Mouse (Mus musculus) cerebral cortex, adult 2 months (tissue): Measurements from ENCODE around the gene Card14.

Source experiments
- WGBS: fragments of 180-500 bp; shearing (Covaris S2); methylation state at CpG from one replicate; pipeline ENCODE4 v1.1.7; 2018; 5-methylcytosine and 5-hydroxymethylcytosine counted together

Card14 gene

GRCm38 (mm10) chr11:119307658-119307867 is at the start of gene Card14:
Gene Card14 (plus strand): TSS chr11:119307768.
- 70% methylated on average over 1 of the region's 1 CpGs for WGBS

GRCm38 (mm10) chr11:119258216-119258571 is 49.4 kb upstream of the Card14 start:
- 71% methylated on average over 9 of the region's 9 CpGs for WGBS

DNA sequence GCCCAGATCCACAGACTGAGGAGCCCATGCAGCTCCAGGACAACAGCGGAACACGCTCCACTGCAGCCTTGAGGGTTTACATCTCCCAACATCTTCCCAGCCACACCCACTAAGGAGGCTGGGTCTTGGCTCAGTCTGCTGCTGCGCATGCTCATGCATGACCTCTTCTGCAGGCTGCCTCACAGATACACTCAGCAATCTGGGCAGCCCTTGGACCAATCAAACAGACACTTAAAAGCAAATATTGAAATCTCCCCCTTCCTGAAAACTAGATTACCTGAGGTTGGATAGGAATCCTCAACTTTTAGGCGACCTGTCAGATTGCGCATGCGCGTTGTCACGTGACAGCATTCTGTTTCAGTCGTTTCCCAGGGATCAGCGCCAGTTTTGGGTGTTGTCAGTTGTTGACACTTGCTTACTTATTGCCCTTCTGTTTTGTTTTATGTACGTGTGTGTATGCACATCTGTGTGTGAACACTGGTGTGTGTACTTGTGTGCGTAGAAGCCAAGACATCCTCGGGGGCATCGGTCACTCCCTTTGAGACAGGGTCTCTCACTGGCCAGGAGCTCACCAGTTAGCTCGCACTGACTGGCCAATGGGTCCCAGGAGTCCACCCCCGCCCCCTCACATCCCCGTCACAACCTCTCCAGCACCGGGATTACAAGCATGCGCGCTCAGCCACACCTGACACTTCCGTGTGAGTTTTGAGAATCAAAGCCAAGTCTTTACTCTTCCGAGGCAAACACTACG is 48.8 kb upstream of the Card14 start:
- WGBS, result 67% methylated on average over 23 of the region's 23 CpGs

DNA sequence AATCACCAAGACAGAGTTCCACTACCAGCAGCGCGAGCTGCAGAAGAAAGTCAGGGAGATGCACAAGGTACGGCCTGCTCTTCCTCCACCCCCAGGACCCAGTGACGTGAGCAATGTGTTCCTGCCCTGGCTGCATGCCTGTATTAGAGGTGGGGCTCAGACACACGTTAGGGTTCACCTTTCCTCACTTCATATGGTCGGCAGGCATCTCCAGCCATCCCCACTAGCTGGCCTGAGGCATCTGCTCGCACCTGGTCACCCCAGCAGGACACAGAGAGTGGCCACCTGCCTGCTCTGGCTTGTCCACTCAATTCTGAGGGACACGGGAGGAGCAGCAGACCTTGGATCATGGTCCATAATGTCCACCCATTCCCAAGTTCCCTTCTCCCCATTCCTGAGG is 47.6 kb upstream of the Card14 start:
- 92% methylated on average over 8 of the region's 8 CpGs for WGBS

GRCm38 (mm10) chr11:119264413-119264812 is 43.2 kb upstream of the Card14 start:
- WGBS, result 89% methylated on average over 13 of the region's 13 CpGs

DNA sequence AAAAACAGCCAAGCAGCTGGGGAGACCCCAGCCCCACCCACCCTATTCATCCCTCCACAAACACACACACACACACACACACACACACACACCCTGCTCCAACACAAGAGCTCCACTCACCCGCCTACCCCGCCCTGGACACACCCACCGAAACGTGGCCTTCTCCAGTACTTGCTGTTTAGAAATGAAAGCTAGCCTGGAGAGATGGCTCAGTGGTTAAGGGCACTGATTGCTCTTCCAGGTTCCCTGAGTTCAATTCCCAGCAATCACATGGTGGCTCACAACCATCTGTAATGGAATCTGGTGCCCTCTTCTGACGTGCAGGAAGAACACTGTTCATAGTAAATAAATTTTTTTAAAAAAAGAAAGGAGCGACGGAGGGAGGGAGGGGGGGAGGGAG is 41.8 kb upstream of the Card14 start:
- WGBS, result 68% methylated on average over 7 of the region's 7 CpGs

DNA sequence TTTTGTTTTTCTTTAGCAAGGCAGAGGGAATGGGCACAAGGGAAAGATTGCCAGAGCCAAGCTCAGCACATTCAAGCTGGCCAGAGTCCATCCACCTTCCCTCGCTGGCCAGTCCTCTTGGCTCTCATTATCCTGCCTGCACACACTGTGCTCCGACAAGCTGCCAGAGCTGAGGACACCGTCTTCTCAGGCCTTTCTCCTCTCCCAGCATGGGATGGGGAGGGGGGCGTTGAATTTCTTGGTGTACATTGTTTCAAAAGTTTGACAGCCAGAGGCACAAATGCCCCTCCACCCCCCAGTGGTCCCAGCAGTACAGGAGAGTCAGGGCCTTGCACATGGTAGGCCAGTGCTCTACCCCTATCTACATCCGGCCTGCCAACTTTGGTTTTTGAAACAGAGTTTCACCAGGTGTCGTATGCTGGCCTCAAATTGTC is 40.3 kb upstream of the Card14 start:
- WGBS, result 37% methylated on average over 6 of the region's 6 CpGs

- WGBS, result 4% methylated on average over 52 of the region's 52 CpGs
Measured at GRCm38 (mm10) chr11:119267768-119268556, 39.6 kb upstream of the Card14 start, which contains the start of gene Gaa. Gene Gaa (plus strand): TSS chr11:119267887.

DNA sequence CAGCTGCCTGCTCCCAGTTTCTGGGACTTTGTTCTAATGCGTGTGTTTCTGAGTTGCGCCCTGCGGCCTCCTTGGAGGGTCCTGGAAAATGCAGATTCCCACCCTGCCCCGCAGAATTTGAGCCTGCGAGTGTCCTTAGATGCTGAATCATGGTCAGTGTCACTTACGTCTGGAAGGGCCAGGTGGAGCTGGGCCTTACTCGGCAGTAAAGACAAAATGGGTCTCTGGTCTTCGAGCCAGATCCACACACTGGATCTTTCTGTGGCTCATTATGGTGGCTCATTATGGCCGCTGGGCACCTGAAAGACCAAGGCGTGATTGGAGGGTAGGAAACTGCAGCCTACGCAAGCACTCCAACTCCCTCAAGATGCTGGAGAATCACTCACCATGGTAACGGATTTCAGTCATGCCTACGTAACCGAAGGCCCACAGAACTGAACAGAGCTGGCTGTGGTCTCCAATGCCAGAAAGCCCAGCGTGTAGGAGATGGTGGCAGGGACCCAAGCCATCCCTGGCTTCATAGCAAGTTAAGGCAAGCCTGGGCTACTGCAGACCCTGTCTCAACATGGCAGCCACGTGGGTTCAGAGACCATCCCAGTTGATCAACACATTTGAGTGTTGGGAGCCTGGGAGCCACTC is 38.9 kb upstream of the Card14 start:
- 49% methylated on average over 16 of the region's 16 CpGs for WGBS

- WGBS, result 80% methylated on average over 3 of the region's 3 CpGs
Measured at GRCm38 (mm10) chr11:119272492-119272891, 35.1 kb upstream of the Card14 start.

- WGBS, result 87% methylated on average over 8 of the region's 8 CpGs
Measured at GRCm38 (mm10) chr11:119273186-119273930, 34.2 kb upstream of the Card14 start.

GRCm38 (mm10) chr11:119281030-119281429 is 26.5 kb upstream of the Card14 start:
- WGBS, result 88% methylated on average over 15 of the region's 15 CpGs

DNA sequence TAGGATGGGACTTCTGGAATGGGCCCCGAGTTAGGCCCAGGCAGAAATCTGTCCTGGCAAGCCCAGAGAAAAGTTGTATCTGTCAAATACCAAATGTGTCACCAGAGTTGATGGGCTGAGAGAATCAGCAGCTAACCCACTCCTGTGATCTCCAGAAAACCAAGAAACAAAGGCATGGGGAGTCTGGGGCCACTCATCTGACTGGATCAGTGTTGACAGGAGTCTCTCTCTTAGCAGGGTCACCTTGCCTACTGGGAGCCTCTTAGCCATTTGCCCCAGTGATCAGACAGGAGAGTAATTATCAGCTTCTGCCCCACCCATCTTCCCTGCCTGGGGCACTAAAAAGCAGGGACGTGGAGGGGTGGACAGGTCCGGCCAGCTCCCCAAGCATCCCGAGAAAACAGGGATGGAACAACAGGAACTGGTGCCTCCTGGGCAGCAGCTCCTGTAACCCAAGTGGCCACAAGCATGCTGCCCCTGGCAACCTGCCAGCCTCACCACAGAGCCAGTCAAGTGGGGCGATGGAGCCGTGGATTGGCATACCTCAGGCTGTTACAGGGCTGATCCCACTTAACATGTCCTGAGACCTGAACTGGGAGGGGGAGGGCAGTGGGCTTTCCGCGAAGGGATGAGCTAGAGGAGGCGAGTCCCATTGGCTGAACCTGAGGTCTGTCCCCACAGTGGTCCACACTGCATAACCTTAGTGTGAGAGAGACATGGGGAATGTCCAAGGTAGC is 21.6 kb upstream of the Card14 start:
- WGBS, result 64% methylated on average over 9 of the region's 9 CpGs

DNA sequence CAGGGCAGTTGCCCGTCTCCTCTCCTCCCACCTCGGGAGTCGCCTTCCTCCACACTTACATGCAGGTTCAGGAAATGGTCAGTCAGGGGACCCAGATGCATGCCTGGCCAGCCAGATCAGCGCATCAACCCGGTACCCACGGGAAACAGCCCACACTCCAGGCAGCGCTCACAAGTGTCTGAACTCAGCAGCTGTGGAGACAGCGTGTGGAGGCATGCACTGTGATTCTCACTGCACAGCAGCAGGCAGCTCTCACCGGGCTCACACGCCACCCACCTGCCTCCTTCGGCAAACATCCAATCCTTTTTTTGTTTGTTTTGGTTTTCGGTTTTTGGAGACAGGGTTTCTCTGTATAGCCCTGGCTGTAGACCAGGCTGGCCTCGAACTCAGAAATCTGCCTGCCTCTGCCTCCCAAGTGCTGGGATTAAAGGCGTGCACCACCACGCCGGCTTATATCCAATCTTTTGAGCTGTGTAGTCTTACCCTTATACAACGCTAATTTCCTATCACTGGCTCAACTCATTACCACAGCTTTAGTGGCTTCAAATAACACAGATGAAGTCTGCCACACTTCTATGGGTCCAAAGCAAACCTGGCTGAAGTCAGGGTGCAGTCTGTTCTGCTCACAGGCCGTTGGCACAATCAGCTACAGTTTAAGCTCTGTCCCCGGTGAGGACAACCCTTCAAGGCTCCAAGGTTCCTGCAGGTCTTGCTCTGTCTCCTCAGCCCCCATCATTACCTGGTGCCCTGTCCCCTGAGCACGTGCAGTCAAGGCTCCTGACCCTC is 20.2 kb upstream of the Card14 start:
- 61% methylated on average over 20 of the region's 20 CpGs for WGBS

- 93% methylated on average over 8 of the region's 8 CpGs for WGBS
Measured at GRCm38 (mm10) chr11:119292861-119293260, 14.7 kb upstream of the Card14 start.

DNA sequence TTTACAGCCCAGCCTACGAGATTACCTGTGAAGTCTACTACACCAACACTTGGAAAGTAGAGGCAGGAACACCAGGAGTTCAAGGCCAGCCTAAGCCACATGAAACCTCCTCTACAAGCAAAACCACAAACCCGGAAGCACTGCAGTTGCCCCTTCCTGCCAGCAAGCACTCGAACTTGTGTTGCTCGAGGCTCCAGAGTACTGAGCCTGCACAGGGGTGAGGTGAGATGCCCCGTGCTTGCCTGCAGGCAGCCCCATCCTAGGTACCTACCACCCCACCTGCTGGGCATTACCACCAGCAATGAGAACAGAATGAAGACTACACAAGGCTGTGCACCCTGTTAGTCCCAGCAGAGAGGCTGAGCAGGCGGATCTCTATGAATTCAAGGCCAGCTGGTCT is 9.6 kb upstream of the Card14 start:
- WGBS, result 76% methylated on average over 6 of the region's 6 CpGs

GRCm38 (mm10) chr11:119298917-119299316 is 8.7 kb upstream of the Card14 start:
- 8% methylated on average over 7 of the region's 7 CpGs for WGBS

DNA sequence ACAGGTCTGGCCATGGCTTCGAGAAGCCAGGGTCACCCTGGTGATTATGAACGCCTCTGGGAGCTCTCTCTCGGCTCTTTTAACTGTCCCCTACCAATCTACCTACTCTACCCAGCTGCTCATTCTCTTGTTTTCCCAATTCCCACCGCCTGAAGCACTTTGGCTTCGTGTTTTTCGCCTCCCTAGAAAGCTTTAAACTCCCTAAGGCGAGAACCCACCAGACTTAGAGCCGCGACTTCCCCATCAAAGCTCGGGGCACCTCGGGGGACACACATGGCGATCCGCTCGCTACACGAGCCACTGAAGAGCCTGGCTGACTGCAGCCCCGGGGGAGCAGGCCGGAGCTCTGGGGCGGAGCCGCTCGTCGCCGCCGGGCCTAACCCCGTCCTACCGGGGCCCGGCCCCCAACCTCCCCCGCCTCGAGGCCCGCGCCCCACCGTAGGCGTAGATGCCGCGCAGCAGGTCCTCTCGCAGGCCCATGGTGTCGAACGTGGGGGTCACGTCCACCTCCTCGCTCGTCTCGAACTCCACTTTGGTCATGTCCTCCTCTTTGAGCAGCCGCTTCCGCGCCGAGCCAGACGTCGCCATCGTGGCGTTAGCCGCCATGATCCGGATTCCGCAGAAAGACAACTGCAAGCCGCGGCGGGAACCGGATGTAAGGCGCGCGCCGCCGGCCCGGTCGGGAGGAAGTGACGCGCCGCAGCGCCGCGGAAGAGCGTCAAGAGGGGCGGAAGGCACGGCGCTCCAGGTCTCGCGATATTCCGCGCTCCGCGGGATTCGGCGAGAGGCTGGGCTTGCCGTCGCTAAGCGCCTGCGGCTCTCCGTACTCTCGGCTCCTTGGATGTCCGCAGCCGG is 8.0 kb upstream of the Card14 start, which contains the start of gene Eif4a3:
Gene Eif4a3 (minus strand): TSS at position 699 of the 855 bp plus-strand sequence.
- under 1% methylated on average over 89 of the region's 89 CpGs for WGBS

GRCm38 (mm10) chr11:119300246-119300935 is 7.2 kb upstream of the Card14 start:
- WGBS, result under 1% methylated on average over 31 of the region's 31 CpGs
